Mouse (Mus musculus): Measurements from ENCODE around the gene Ssna1. TPM values are rescaled to one million over a fixed set of nuclear protein-coding genes. Genes with fewer than 3 reads are reported as not detected.
A peak's percentile ranks its signal among the peaks of the same experiment; 100 is the strongest.

Gene Ssna1
- total and polyA plus RNA-seq, 2 experiments from 2014 or later = 108 to 189 TPM

- no peak for DNase-seq
These were observed 38.8 kb downstream of the Ssna1 start for GRCm38 (mm10) chr2:25233421-25233820.

DNA sequence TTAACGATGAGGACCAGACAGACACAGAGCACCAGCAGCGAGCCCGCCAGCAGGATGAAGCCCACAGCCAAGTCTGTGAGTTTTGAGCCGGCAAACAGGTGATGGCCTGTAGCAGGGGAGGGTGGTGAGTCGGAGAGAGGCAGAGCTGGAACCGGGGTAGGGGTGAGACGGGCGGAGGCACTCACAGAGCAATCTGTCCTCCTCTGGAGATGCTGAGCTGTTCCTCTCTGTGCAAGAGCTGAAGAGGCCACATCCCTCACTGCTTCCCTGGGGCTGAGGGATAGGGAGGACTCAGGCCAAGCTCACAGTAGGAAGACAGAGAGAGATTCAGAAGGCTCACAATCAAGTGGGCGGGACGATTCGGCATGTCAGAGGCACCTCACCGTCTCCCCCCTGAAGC is 41.2 kb downstream of the Ssna1 start:
- Histone ChIP-seq H3K27me3 (ENCODE audit: insufficient read depth, low read length) (no peaks in the 10 kb centered on the region; the same call in 1 of the 2 replicates), H3K36me3 (ENCODE audit: insufficient read depth) (no peaks in the 10 kb centered on the region), H3K4me2 (ENCODE audit: low read depth) (no peak overlapping the region), H3K9ac (no peak overlapping the region), H3K27ac (ENCODE audit: low read depth, low read length) (no peak overlapping the region), H3K4me1 (ENCODE audit: insufficient read depth) (peaks cover 7% of the 10 kb centered on the region; the same call in 1 of the 2 replicates), H3K9me3 (ENCODE audit: low read length) (no peaks in the 10 kb centered on the region), H3K4me3 (ENCODE audit: low read depth, low read length) (no peak overlapping the region)
- TF ChIP-seq CTCF (IDR thresholded peaks at IDR 0.05; ENCODE audit: low read depth) = no peak
- DNase-seq = no peak
- no peak for ATAC-seq
- WGBS = 49% methylated on average over 12 of the region's 12 CpGs

More at GRCm38 (mm10) chr2:25233421-25233820, 38.8 kb downstream of the Ssna1 start:
- Histone ChIP-seq H3K4me1 (ENCODE audit: insufficient read depth) (peaks cover 7% of the 10 kb centered on the region; the same call in 1 of the 2 replicates), H3K27ac (ENCODE audit: low read depth, low read length) (no peak overlapping the region), H3K4me3 (ENCODE audit: low read depth, low read length) (no peak overlapping the region), H3K36me3 (ENCODE audit: insufficient read depth) (no peaks in the 10 kb centered on the region), H3K9ac (no peak overlapping the region), H3K9me3 (ENCODE audit: low read length) (no peaks in the 10 kb centered on the region), H3K27me3 (ENCODE audit: insufficient read depth, low read length) (no peaks in the 10 kb centered on the region; the same call in 1 of the 2 replicates), H3K4me2 (ENCODE audit: low read depth) (no peak overlapping the region)
- TF ChIP-seq CTCF (IDR thresholded peaks at IDR 0.05; ENCODE audit: low read depth) = no peak
- WGBS = 76% methylated on average over 4 of the region's 4 CpGs
- no peak for ATAC-seq

DNA sequence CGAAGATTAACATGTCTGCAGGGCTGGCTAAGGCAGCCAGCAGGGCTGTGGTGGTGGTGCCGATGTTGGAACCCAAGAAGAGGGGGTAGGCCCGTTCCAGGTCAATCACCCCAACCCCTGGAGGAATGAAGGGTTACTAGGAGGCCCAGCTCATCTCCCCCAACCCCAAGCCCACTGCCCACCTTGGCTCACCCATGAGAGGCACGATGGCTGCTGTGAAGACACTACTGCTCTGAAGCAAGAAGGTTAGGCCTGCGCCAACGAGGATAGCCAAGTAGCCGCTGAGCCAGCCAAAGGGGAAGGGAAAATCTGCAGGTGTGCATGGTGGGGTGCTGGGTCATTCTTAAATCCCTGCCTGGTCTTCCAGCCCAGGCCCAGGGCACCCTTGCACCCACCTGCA is 41.7 kb downstream of the Ssna1 start:
- DNase-seq (no peak), ATAC-seq (no peak)
- no peak for TF ChIP-seq CTCF (IDR thresholded peaks at IDR 0.05; ENCODE audit: low read depth)
- Histone ChIP-seq H3K36me3 (ENCODE audit: insufficient read depth) (no peaks in the 10 kb centered on the region), H3K4me3 (ENCODE audit: low read depth, low read length) (no peak overlapping the region), H3K27me3 (ENCODE audit: insufficient read depth, low read length) (no peaks in the 10 kb centered on the region; the same call in 1 of the 2 replicates), H3K27ac (ENCODE audit: low read depth, low read length) (no peak overlapping the region), H3K4me2 (ENCODE audit: low read depth) (no peak overlapping the region), H3K4me1 (ENCODE audit: insufficient read depth) (peaks cover 9% of the 10 kb centered on the region; the same call in 1 of the 2 replicates), H3K9me3 (ENCODE audit: low read length) (no peaks in the 10 kb centered on the region), H3K9ac (no peak overlapping the region)
- 86% methylated on average over 7 of the region's 7 CpGs for WGBS

DNA sequence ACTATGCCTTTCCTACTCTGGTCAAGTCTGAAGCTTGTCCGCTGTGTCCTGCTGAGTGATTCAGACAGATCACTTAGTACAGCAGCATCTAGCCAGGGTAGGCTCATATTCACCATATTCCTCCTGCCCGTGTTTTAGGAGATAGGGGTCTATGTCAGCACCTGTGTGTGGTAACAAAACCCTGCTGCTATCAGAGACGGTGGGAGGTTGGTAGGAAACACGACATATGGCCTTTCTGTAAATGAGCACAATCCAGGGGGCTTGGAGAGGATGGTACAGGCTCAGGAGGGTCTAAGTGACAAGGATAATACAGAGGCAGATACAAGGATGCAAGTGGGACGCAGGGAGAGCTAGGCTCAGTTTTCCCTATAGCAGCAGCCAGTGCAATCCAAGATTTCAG is 42.7 kb downstream of the Ssna1 start:
- H3K36me3 ChIP-seq (ENCODE audit: insufficient read depth) = no peaks in the 10 kb centered on the region
- no peaks in the 10 kb centered on the region for H3K9me3 ChIP-seq (ENCODE audit: low read length)
- no peak for DNase-seq
- H3K9ac ChIP-seq = no peak overlapping the region
- no peak for ATAC-seq
- TF ChIP-seq CTCF (IDR thresholded peaks at IDR 0.05; ENCODE audit: low read depth) = no peak
- H3K4me3 ChIP-seq (ENCODE audit: low read depth, low read length) = no peak overlapping the region
- peaks cover 11% of the 10 kb centered on the region; the same call in 1 of the 2 replicates for H3K4me1 ChIP-seq (ENCODE audit: insufficient read depth)
- H3K27me3 ChIP-seq (ENCODE audit: insufficient read depth, low read length) = no peaks in the 10 kb centered on the region; the same call in 1 of the 2 replicates
- no peak overlapping the region for H3K4me2 ChIP-seq (ENCODE audit: low read depth)
- WGBS = 80% methylated on average over 5 of the region's 5 CpGs
- no peak overlapping the region for H3K27ac ChIP-seq (ENCODE audit: low read depth, low read length)

DNA sequence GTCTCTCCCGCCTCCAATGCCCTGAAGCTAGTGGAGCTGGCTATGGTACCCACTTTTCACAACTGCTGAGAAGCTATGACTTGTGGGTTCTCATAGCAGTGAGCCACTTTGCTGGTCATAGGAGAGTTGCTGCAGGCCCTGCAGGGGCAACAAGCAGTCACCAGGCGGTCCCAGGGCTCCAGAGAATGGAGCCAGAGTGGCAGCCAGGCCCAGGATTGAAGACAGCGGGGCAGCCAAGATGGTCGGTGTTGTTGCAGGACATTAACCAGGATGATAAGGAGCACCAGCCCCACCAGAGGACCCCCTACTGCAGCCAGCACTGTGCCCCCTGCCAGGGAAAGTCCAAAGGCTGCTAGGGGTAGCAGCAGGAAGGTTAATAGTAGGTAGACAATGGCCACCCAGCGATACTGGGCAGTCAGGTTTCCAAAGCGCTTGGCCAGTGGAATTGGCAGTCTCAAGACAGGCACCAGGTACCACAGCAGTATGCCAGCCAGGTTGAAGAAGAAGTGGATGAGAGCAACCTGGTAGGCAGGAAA is 43.2 kb downstream of the Ssna1 start:
- 69% methylated on average over 6 of the region's 6 CpGs for WGBS
- DNase-seq = no peak
- no peak overlapping the region for H3K4me3 ChIP-seq (ENCODE audit: low read depth, low read length)
- no peaks in the 10 kb centered on the region for H3K36me3 ChIP-seq (ENCODE audit: insufficient read depth)
- H3K4me1 ChIP-seq (ENCODE audit: insufficient read depth) = peaks cover 11% of the 10 kb centered on the region; the same call in 1 of the 2 replicates
- H3K4me2 ChIP-seq (ENCODE audit: low read depth) = peak overlapping the region; percentile 35; the same call in 1 of the 2 replicates
- no peak for ATAC-seq
- no peaks in the 10 kb centered on the region for H3K9me3 ChIP-seq (ENCODE audit: low read length)
- H3K27me3 ChIP-seq (ENCODE audit: insufficient read depth, low read length) = no peaks in the 10 kb centered on the region; the same call in 1 of the 2 replicates
- H3K27ac ChIP-seq (ENCODE audit: low read depth, low read length) = peak overlapping the region; percentile 78
- TF ChIP-seq CTCF (IDR thresholded peaks at IDR 0.05; ENCODE audit: low read depth) = no peak
- H3K9ac ChIP-seq = no peak overlapping the region; the same call in 1 of the 2 replicates

GRCm38 (mm10) chr2:25228431-25228889 is 43.8 kb downstream of the Ssna1 start:
- DNase-seq = peak; percentile 86
- peak; percentile 25 for ATAC-seq
- no peaks in the 10 kb centered on the region for H3K36me3 ChIP-seq (ENCODE audit: insufficient read depth)
- H3K4me1 ChIP-seq (ENCODE audit: insufficient read depth) = peaks cover 15% of the 10 kb centered on the region; the same call in 1 of the 2 replicates
- H3K27ac ChIP-seq (ENCODE audit: low read depth, low read length) = peak overlapping the region; percentile 78
- TF ChIP-seq CTCF (IDR thresholded peaks at IDR 0.05; ENCODE audit: low read depth) = peak; percentile 72
- no peaks in the 10 kb centered on the region for H3K27me3 ChIP-seq (ENCODE audit: insufficient read depth, low read length)
- WGBS = 1% methylated on average over 7 of the region's 7 CpGs
- H3K4me2 ChIP-seq (ENCODE audit: low read depth) = peak overlapping the region; percentile 35
- H3K9ac ChIP-seq = 0 out of 2 replicates have a peak overlapping the region, but pooled peaks have one; percentile 26
- H3K9me3 ChIP-seq (ENCODE audit: low read length) = no peaks in the 10 kb centered on the region
- peak overlapping the region; percentile 11; the same call in 1 of the 2 replicates for H3K4me3 ChIP-seq (ENCODE audit: low read depth, low read length)

GRCm38 (mm10) chr2:25227406-25227805 is 44.8 kb downstream of the Ssna1 start:
- TF ChIP-seq CTCF (IDR thresholded peaks at IDR 0.05; ENCODE audit: low read depth) = no peak
- no peak overlapping the region for H3K4me2 ChIP-seq (ENCODE audit: low read depth)
- no peaks in the 10 kb centered on the region for H3K27me3 ChIP-seq (ENCODE audit: insufficient read depth, low read length)
- H3K36me3 ChIP-seq (ENCODE audit: insufficient read depth) = no peaks in the 10 kb centered on the region
- H3K4me3 ChIP-seq (ENCODE audit: low read depth, low read length) = no peak overlapping the region
- no peak overlapping the region for H3K9ac ChIP-seq
- 91% methylated on average over 4 of the region's 4 CpGs for WGBS
- H3K27ac ChIP-seq (ENCODE audit: low read depth, low read length) = no peak overlapping the region
- ATAC-seq (no peak), DNase-seq (no peak)
- no peaks in the 10 kb centered on the region for H3K9me3 ChIP-seq (ENCODE audit: low read length)
- H3K4me1 ChIP-seq (ENCODE audit: insufficient read depth) = peaks cover 18% of the 10 kb centered on the region; the same call in 1 of the 2 replicates
